Mouse (Mus musculus): ENCODE measurements around the gene Wdr44.
"Not testable (repeated sequence)": the region's sequence is repeated elsewhere in the genome, so short reads cannot be mapped to it uniquely, and the experiment has no call there.

Wdr44 gene

GRCm38 (mm10) chrX:23692722-23693442, at the start of gene Wdr44:
Gene Wdr44, plus strand, starts transcription at chrX:23693051.
- peak; percentile 87 for DNase-seq (ENCODE audit: low read depth, low spot score)

- no peak for DNase-seq (ENCODE audit: low read depth, low spot score)
Observed at GRCm38 (mm10) chrX:23648371-23648770, 44.5 kb upstream of the Wdr44 start.

DNA sequence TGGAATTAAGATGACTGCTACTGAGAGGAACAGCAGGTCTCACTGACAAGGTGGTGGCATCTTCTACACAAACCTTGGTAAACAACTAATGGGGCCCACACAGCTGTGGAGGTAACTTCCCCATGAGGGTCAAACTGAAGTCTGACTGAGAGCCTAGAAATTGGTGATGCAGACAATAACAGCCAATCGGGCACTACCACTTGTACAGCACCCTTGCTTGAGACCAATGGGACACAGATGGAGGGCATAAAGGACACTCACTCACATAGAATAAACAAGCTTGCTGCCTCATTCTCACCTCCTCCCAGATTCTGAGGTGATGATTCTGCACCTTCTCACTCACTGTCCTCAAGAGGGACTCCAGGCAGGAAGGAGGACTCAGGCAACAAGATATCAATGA, 30.6 kb upstream of the Wdr44 start:
- no peak for DNase-seq (ENCODE audit: low read depth, low spot score)

- no peak for DNase-seq (ENCODE audit: low read depth, low spot score)
Observed at GRCm38 (mm10) chrX:23673193-23673592, 19.7 kb upstream of the Wdr44 start.

DNA sequence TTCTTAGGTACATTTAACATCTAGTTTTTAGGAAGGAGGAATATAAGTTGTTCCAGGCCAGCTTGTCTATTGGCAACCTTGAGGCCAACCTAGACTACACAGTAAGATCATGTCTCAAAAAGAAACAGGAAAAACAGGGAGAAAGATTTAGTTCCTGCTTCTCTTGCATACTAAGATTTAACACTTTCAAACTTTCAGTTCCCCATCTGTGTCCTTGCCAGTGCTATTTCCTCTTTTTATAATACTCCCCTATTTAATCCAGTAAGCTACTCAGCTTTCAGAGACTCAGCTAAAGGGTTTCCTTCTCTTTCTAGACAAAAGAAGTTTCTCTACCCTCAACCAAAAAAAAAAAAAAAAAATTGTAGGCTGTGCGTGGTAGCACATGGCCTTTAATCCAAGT, 17.4 kb upstream of the Wdr44 start:
- DNase-seq (ENCODE audit: low read depth, low spot score), result no peak

DNA sequence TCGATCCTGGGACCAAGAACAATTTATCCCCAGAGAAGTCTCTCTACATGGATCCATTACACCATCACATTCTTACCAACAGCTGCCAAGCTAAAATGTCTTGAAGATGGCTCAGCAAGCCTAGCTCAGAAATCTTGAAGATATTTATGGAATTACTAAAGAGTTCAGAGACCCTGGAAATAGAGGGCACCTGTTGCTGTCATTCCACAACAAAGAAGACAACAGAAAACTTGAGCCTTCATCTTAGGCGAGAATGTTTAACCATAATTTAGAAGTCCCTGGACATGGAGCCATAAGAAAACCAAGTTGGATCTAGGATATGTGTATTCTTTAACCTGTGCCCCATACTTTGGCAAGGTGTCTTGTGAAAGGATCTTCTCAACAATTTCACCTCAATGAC, 16.3 kb upstream of the Wdr44 start:
- no peak for DNase-seq (ENCODE audit: low read depth, low spot score)

GRCm38 (mm10) chrX:23677511-23677910, 15.3 kb upstream of the Wdr44 start:
- DNase-seq (ENCODE audit: low read depth, low spot score), result no peak

DNA sequence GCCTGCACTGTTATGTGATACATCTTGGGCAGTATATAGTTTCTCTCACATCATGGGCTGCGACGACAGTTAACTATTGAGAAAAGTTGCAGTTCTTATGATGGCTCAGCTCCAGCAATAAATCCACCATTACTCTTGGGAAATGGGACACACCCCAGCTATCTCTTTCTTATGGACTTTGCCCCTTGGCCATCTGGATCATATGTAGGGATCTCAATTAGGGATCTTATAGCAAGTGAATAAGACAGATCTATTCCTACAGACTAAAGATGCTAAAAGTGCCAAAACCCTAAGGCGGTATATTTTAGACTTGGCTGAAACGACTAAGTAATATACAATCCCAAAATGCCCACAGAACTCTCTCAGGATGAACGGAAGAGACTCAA, 522 bp upstream of the Wdr44 start:
- DNase-seq (ENCODE audit: low read depth, low spot score), result no peak

DNA sequence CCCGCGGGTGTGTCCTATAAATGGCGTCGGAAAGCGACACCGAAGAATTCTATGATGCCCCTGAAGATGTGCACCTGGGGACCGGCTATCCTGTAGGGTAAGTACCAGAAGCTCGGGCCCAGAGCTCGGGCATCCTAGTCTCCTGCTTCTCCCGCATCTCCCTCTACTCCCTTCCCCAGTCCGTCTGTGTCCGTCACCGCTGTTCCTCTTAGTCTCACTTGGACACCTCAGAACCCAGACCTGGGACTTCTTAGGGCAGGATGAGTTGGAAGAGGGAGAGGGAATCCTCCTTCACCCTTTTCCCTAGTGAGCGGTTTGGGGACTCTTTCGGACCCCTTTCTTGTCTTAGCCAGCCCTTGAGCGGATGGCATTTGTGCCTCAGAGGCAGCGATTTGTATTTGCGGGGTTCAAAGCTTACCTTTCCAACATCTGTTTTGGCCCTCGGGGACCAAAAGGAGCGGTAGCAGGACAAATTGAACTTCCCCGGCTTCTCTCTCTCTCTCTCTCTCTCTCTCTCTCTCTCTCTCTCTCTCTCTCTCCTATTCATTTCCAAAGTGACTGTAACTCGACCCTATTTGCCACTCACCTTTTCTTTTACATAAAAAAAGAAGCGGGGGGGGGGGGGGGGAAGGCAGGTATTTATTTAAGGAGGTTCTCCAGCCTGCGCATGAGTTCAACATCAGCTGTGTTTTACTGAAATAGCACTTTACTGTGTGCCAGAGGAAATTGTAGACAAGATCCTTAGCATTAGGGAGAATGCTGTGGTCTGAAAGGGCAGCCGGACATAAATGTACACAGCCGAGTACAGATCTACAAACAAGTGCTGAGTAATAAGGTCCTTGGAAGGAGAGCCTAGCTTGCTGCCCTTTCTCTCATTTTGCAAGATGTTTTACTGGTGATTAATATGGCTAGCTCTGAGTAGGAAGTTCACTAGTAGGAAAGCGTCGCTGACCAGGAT, 871 bp downstream of the Wdr44 start:
- peak; percentile 0 for DNase-seq (ENCODE audit: low read depth, low spot score)

- DNase-seq (ENCODE audit: low read depth, low spot score), result no peak
Observed at GRCm38 (mm10) chrX:23694588-23694987, 1.7 kb downstream of the Wdr44 start.

DNA sequence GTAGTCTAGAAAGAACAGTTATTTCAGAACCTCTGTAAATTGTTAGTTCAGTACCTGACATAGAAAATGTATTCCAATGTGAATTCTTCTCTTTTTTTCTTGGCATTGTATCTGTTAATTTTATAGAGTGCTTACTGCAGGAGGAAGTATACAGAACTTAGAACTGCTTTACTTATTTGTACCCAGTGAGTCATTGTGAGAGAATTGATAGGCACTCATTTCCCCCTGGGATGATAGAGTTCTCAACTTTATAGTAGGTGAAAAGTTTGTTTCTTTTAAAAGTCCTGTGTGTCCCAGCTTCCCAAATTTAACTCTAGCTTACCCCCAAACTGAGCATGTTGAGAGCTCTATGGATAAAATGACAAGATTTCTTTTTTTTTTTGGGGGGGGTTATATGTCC, 2.3 kb downstream of the Wdr44 start:
- no peak for DNase-seq (ENCODE audit: low read depth, low spot score)

- no peak for DNase-seq (ENCODE audit: low read depth, low spot score)
Observed at GRCm38 (mm10) chrX:23697346-23697745, 4.5 kb downstream of the Wdr44 start.

GRCm38 (mm10) chrX:23699023-23699422, 6.2 kb downstream of the Wdr44 start:
- DNase-seq (ENCODE audit: low read depth, low spot score), result no peak

GRCm38 (mm10) chrX:23717247-23717646, 24.4 kb downstream of the Wdr44 start:
- no peak for DNase-seq (ENCODE audit: low read depth, low spot score)

DNA sequence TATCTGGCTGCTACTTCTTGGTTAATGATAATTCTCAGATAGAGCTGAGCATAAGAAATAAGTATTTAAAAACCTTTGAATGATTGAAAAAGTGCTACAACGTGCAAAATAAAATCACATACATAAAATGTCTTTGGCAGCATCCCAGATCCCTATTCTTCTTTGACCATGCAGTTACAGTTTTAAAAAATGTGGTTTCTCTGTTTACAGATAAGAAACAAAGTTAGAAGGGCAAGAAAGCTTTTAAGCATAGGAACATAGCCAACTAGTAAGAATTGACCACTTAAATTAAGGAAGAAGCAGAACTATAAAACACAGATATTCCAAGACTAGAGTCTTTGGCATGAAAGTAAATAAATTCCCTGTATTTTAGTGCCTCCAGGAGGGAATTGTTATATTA, 34.6 kb downstream of the Wdr44 start:
- DNase-seq (ENCODE audit: low read depth, low spot score), result no peak

DNA sequence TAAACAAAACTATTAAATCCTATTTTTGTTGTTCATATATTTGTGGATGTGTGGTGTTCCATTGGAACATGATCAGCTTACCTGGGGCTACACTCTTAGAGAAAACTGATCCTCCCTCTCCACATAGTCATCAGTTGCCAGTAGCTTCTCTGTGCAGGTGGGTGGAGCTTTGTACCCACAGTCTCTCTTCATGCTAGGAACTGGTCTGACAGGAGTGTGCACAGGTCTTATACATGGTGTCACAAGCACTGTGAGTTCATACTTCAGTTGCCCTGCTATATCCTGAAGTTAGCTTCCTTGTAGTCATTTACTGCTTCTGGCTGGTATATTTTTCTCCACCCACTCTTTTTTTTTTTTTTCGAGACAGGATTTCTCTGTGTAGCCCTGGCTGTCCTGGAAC, 61.8 kb downstream of the Wdr44 start:
- DNase-seq (ENCODE audit: low read depth, low spot score), result no peak

DNA sequence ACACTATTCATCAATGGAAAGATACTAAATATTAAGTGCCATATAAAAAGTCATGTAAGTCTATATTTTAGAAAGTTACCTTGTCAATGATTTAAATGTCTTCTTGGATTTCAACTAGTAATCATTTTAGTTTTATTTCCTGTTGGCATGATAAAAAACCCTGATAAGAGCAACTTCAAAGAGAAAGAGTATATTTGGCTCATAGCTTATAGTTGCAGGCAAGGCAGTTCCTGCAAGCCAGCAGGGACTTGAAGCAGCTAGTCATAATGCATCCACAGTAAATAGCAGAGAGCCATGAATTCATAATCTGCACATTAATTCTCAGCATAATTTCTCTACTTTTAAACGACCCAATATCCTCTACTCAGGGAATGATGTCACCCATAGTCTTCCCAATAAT, 75.0 kb downstream of the Wdr44 start:
- DNase-seq (ENCODE audit: low read depth, low spot score), result no peak

DNA sequence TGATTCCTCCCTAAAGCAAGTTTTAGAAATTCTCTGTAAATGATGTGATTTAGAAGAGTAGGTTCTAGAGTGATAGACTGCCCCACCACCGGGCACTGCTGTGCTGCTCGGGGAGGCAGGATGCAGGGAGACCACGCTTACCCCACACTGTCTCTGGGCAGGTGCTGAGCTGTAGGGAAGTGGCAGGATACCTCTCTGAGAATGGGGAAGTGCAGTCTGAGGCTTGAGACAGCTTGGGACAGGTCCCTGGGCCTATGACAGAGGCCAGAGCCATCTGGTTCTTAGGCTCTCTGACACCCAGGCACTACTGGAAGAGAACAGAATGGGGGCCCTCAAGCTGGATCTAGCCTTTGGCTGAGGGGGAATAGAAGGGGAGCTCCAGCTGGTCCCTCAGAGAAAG, 114.3 kb downstream of the Wdr44 start:
- no peak for DNase-seq (ENCODE audit: low read depth, low spot score)

DNA sequence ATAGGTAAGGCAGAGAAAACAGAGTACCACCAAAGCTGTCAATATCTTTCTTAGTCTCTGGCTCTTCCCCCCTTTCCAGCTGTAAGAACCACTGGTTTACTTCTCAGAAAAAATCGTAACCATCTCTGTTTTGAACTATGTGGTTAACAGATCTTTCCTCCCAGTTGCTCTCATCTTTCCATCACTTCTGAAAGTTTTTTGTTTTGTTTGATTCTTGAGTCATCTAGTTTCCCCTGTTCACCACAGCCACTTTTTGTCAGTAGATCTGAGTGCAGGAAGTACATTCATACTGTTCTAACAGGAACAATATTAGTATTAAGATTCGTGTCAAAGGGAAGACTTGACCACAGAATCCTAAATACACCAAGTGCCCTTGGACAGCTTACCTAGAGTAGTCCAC, 117.5 kb downstream of the Wdr44 start:
- no peak for DNase-seq (ENCODE audit: low read depth, low spot score)

DNA sequence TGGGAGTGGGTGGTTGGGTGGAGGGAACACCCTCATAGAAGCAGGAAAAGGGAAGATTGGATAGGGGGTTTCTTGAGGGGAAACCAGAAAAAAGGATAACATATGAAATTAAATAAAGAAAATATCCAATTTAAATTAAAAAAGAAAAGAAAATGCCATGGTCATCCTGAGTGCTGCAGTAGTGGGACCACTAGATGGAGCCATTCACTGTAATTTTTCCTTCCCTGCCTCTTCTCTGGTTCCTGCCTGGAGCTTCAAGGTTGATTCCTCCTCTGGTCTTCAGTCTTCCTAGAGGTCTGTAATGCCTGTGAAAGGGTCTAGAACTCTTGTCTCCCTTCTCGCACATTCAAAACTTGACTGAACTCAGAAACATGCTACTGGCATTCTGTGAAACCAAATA, 120.4 kb downstream of the Wdr44 start:
- DNase-seq (ENCODE audit: low read depth, low spot score), result not testable (repeated sequence)

DNA sequence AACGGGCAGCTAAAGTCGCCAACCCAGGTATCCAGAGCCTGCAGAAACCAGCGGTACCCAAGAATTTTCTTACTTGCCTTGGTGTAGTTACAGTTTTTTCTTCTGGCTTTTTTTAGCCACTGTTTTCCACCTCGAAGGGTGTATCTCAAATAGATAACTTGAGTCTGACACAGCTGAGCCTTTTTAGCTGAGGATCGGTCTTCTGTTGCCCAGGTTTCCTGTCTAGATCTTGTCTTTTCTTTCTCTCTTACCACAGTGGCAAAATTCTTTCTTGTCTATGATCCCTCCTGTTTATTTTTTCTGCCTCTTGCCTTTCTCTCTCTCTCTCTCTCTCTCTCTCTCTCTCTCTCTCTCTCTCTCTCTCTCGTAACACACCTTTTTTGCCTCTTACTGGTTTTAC, 130.0 kb downstream of the Wdr44 start:
- DNase-seq (ENCODE audit: low read depth, low spot score), result not testable (repeated sequence)

DNA sequence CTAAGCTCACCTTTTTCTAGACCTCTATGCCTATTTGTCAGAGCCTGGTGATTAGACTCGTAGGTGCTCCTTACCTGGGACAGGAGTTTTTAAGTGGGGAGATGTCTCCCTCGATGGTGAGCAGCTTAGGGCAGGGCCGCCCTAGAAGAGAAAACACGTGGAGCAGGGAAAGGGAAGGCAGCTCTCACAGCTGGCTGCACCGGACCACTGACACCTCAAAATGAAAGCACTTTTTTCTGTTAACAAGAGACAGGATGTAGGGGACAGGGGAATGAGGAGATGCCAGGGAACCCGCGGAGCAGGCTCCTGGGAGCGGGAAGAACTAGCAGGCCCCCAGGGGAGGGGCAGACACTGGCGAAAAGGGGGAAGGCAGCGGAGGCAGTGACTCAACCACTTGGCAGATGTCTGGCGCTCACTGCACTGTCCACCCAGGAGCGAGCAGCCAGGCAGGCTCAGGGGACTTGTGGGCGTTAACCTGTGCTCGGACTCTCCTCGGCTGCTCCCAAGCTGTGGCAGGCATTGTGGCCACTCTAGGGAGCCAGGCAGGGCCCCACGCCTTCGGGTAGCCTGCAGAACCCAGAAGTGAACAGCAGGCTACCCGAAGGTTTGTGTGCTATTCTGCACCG, 130.7 kb downstream of the Wdr44 start:
- DNase-seq (ENCODE audit: low read depth, low spot score), result no peak

Data from forelimb bud, embryonic 11.5 days (tissue).